Mouse (Mus musculus): ENCODE results near the gene Hoxb9. TPM values are rescaled to one million over a fixed set of nuclear protein-coding genes. Genes with fewer than 3 reads are reported as not detected.

The Hoxb9 gene
- polyA plus RNA-seq, 1 experiment from 2014 or later, result 0.08 TPM

GRCm38 (mm10) chr11:96316696-96317607, 45.7 kb downstream of the Hoxb9 start:
- WGBS, result 9% methylated on average over 18 of the region's 18 CpGs
- Histone ChIP-seq H3K36me3 (ENCODE audit: insufficient read depth) (peaks cover 9% of the 10 kb centered on the region; the same call in 1 of the 2 replicates), H3K9me3 (ENCODE audit: low read depth, low read length) (no peaks in the 10 kb centered on the region), H3K4me3 (ENCODE audit: low read depth, low read length) (peak overlapping the region; percentile 72), H3K27ac (ENCODE audit: low read depth) (peak overlapping the region; percentile 100), H3K4me1 (ENCODE audit: insufficient read depth) (0 out of 2 replicates have a peak, but pooled peaks cover 2% of the 10 kb centered on the region), H3K27me3 (ENCODE audit: insufficient read depth, low read length) (peaks cover 25% of the 10 kb centered on the region), H3K4me2 (peak overlapping the region; percentile 84), H3K9ac (peak overlapping the region; percentile 99)
- no peak for TF ChIP-seq CTCF (IDR thresholded peaks at IDR 0.05; ENCODE audit: low read depth)
- no peak for ATAC-seq (ENCODE audit: insufficient read depth)
- peak; percentile 80 for DNase-seq

- 3% methylated on average over 28 of the region's 28 CpGs for WGBS
- peaks cover 20% of the 10 kb centered on the region for H3K27me3 ChIP-seq (ENCODE audit: insufficient read depth, low read length)
- 0 out of 2 replicates have a peak, but pooled peaks cover 2% of the 10 kb centered on the region for H3K4me1 ChIP-seq (ENCODE audit: insufficient read depth)
- ATAC-seq (ENCODE audit: insufficient read depth) (peak; percentile 29), DNase-seq (no peak)
- H3K27ac ChIP-seq (ENCODE audit: low read depth), result peak within 1 kb of the TSS; percentile 100
- peaks cover 12% of the 10 kb centered on the region; the same call in 1 of the 2 replicates for H3K36me3 ChIP-seq (ENCODE audit: insufficient read depth)
- H3K4me3 ChIP-seq (ENCODE audit: low read depth, low read length), result peak within 1 kb of the TSS; percentile 72
- TF ChIP-seq CTCF (IDR thresholded peaks at IDR 0.05; ENCODE audit: low read depth), result no peak
- peak within 1 kb of the TSS; percentile 84 for H3K4me2 ChIP-seq
- no peaks in the 10 kb centered on the region for H3K9me3 ChIP-seq (ENCODE audit: low read depth, low read length)
- peak within 1 kb of the TSS; percentile 99 for H3K9ac ChIP-seq
Observed at GRCm38 (mm10) chr11:96317608-96318367, 46.5 kb downstream of the Hoxb9 start, which contains the start of gene Hoxb4. Gene Hoxb4 (plus strand): TSS chr11:96318267.

GRCm38 (mm10) chr11:96318368-96319070, 47.3 kb downstream of the Hoxb9 start:
- Histone ChIP-seq H3K36me3 (ENCODE audit: insufficient read depth) (peaks cover 12% of the 10 kb centered on the region; the same call in 1 of the 2 replicates), H3K4me3 (ENCODE audit: low read depth, low read length) (peak overlapping the region; percentile 72), H3K9ac (peak overlapping the region; percentile 99), H3K9me3 (ENCODE audit: low read depth, low read length) (no peaks in the 10 kb centered on the region), H3K27me3 (ENCODE audit: insufficient read depth, low read length) (peaks cover 15% of the 10 kb centered on the region), H3K4me1 (ENCODE audit: insufficient read depth) (0 out of 2 replicates have a peak, but pooled peaks cover 2% of the 10 kb centered on the region), H3K27ac (ENCODE audit: low read depth) (peak overlapping the region; percentile 100), H3K4me2 (peak overlapping the region; percentile 84)
- under 1% methylated on average over 39 of the region's 45 CpGs for WGBS
- no peak for TF ChIP-seq CTCF (IDR thresholded peaks at IDR 0.05; ENCODE audit: low read depth)
- DNase-seq, result peak; percentile 95
- ATAC-seq (ENCODE audit: insufficient read depth), result peak; percentile 85

GRCm38 (mm10) chr11:96319071-96319902, 48.0 kb downstream of the Hoxb9 start:
- TF ChIP-seq CTCF (IDR thresholded peaks at IDR 0.05; ENCODE audit: low read depth), result no peak
- Histone ChIP-seq H3K27ac (ENCODE audit: low read depth) (peak overlapping the region; percentile 100), H3K4me2 (peak overlapping the region; percentile 84), H3K36me3 (ENCODE audit: insufficient read depth) (peaks cover 12% of the 10 kb centered on the region; the same call in 1 of the 2 replicates), H3K4me3 (ENCODE audit: low read depth, low read length) (peak overlapping the region; percentile 72), H3K9me3 (ENCODE audit: low read depth, low read length) (no peaks in the 10 kb centered on the region), H3K27me3 (ENCODE audit: insufficient read depth, low read length) (peaks cover 13% of the 10 kb centered on the region), H3K9ac (peak overlapping the region; percentile 99), H3K4me1 (ENCODE audit: insufficient read depth) (no peaks in the 10 kb centered on the region; the same call in 1 of the 2 replicates)
- ATAC-seq (ENCODE audit: insufficient read depth) (peak; percentile 41), DNase-seq (peak; percentile 90)
- WGBS, result under 1% methylated on average over 34 of the region's 34 CpGs

GRCm38 (mm10) chr11:96319910-96320309, 48.7 kb downstream of the Hoxb9 start:
- no peak for TF ChIP-seq CTCF (IDR thresholded peaks at IDR 0.05; ENCODE audit: low read depth)
- ATAC-seq (ENCODE audit: insufficient read depth) (peak; percentile 2; the same call in 1 of the 2 replicates), DNase-seq (no peak)
- under 1% methylated on average over 29 of the region's 29 CpGs for WGBS
- Histone ChIP-seq H3K4me3 (ENCODE audit: low read depth, low read length) (peak overlapping the region; percentile 72), H3K27ac (ENCODE audit: low read depth) (peak overlapping the region; percentile 100), H3K36me3 (ENCODE audit: insufficient read depth) (peaks cover 12% of the 10 kb centered on the region; the same call in 1 of the 2 replicates), H3K27me3 (ENCODE audit: insufficient read depth, low read length) (peaks cover 13% of the 10 kb centered on the region), H3K4me2 (peak overlapping the region; percentile 84), H3K9ac (peak overlapping the region; percentile 99), H3K9me3 (ENCODE audit: low read depth, low read length) (no peaks in the 10 kb centered on the region), H3K4me1 (ENCODE audit: insufficient read depth) (no peaks in the 10 kb centered on the region; the same call in 1 of the 2 replicates)
